Comparison of ENCODE assay signal across 8 mouse cellular contexts in the genomic region with DNA sequence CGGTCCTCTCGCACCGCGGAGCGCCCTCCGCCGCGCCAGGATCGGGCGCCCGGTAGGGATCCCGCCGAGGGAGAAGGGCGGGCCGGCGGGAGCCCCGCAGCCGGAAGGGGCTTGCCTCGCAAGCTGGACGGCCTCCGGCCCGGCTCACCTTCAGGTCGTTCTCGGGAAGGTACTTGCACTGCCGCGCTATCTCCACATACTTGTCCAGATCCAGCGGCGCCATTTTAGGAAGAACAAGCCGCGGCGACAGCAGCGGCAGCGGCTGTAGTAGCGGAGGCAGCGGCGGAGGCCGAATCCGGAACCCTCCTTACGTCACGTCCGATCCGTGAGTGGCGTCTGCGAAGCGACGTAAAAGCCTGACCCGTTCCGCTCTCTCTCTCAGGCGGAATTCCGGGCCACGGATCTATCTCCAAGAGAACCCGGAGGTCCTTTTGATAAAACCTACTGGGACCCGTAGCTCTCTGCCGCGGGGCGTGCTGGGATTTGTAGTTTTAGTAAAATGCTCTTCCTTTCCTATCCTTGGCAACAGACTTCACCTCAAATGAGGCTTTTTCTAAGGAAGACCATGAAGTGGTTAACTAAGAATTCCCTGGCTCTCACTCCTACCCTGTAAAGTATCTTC. TPM values are rescaled to one million over a fixed set of nuclear protein-coding genes. Genes with fewer than 3 reads are reported as not detected.
DNase-seq lines count a peak whose midpoint lies in the region; ATAC-seq and TF ChIP-seq lines count a peak whose summit lies in the region.

A gene (minus strand): TSS at position 433 of the 622 bp plus-strand sequence.

- H3K9ac ChIP-seq in forebrain, embryonic 12.5 days, result peak within 1 kb of the TSS; percentile 85
- peak within 1 kb of the TSS; percentile 95 for H3K9ac ChIP-seq in heart, postnatal 0 days (replicated peaks; ENCODE audit: low read depth, low read length)
- peak within 1 kb of the TSS; percentile 93 for H3K9ac ChIP-seq in liver, embryonic 16.5 days (ENCODE audit: low read depth, low read length)
- peak within 1 kb of the TSS; percentile 89 for H3K9ac ChIP-seq in neural tube, embryonic 13.5 days

- TF ChIP-seq POLR2A in testis, adult 2 months (IDR thresholded peaks at IDR 0.05; ENCODE audit: control insufficient read depth, low read depth, low read length), result peak; percentile 85

- no peak for TF ChIP-seq CTCF in E14TG2a.4 (conservative IDR thresholded peaks at IDR 0.05; ENCODE audit: low read length)
- no peak for TF ChIP-seq CTCF in heart, postnatal 0 days (IDR thresholded peaks at IDR 0.05; ENCODE audit: low read depth)
- TF ChIP-seq CTCF in testis, adult 2 months (IDR thresholded peaks at IDR 0.05; ENCODE audit: control insufficient read depth, insufficient read depth, insufficient replicate concordance, low read depth, low read length), result no peak

- ATAC-seq in forebrain, embryonic 12.5 days (ENCODE audit: low FRiP score), result peak; percentile 98
- ATAC-seq in heart, postnatal 0 days (ENCODE audit: insufficient read depth, low read depth), result peak; percentile 98
- peak; percentile 96 for ATAC-seq in liver, embryonic 16.5 days (ENCODE audit: low read depth)
- peak; percentile 98 for ATAC-seq in neural tube, embryonic 13.5 days (ENCODE audit: low read depth)

- H3K27me3 ChIP-seq in E14TG2a.4 (ENCODE audit: insufficient read depth, low read length), result no peaks in the 10 kb centered on the region
- no peaks in the 10 kb centered on the region for H3K27me3 ChIP-seq in forebrain, embryonic 12.5 days
- no peaks in the 10 kb centered on the region; the same call in 1 of the 2 replicates for H3K27me3 ChIP-seq in heart, postnatal 0 days (ENCODE audit: control insufficient read depth, insufficient read depth, low read length)
- H3K27me3 ChIP-seq in liver, embryonic 16.5 days (ENCODE audit: control insufficient read depth, insufficient read depth, low read depth, low read length), result no peaks in the 10 kb centered on the region
- no peaks in the 10 kb centered on the region for H3K27me3 ChIP-seq in neural tube, embryonic 13.5 days
- no peaks in the 10 kb centered on the region for H3K27me3 ChIP-seq in testis, adult 2 months (ENCODE audit: control insufficient read depth, insufficient read depth, low read length)

- under 1% methylated on average over 55 of the region's 56 CpGs for WGBS in forebrain, embryonic 12.5 days
- WGBS in heart, postnatal 0 days, result under 1% methylated on average over 54 of the region's 56 CpGs
- WGBS in liver, embryonic 16.5 days (ENCODE audit: insufficient replicate concordance), result under 1% methylated on average over 55 of the region's 56 CpGs
- WGBS in neural tube, embryonic 13.5 days, result under 1% methylated on average over 44 of the region's 56 CpGs

- peak; percentile 89 for TF ChIP-seq EP300 in heart, postnatal 0 days (IDR thresholded peaks at IDR 0.05; ENCODE audit: low read depth)

- peak within 1 kb of the TSS; percentile 96 for H3K4me3 ChIP-seq in E14TG2a.4 (replicated peaks; ENCODE audit: low read length)
- peak within 1 kb of the TSS; percentile 79 for H3K4me3 ChIP-seq in forebrain, embryonic 12.5 days (replicated peaks)
- peak within 1 kb of the TSS; percentile 94 for H3K4me3 ChIP-seq in heart, postnatal 0 days (ENCODE audit: low read depth, low read length)
- H3K4me3 ChIP-seq in liver, embryonic 16.5 days (ENCODE audit: low read depth, low read length), result peak within 1 kb of the TSS; percentile 89
- H3K4me3 ChIP-seq in neural tube, embryonic 13.5 days, result peak within 1 kb of the TSS; percentile 65
- peak within 1 kb of the TSS; percentile 94 for H3K4me3 ChIP-seq in testis, adult 2 months (ENCODE audit: control insufficient read depth, low read depth, low read length)

- peaks cover 48% of the 10 kb centered on the region for H3K4me1 ChIP-seq in E14TG2a.4 (replicated peaks; ENCODE audit: low read depth, low read length)
- H3K4me1 ChIP-seq in forebrain, embryonic 12.5 days, result peaks cover 18% of the 10 kb centered on the region
- peaks cover 26% of the 10 kb centered on the region for H3K4me1 ChIP-seq in heart, postnatal 0 days (ENCODE audit: control insufficient read depth, insufficient read depth)
- H3K4me1 ChIP-seq in liver, embryonic 16.5 days (ENCODE audit: control insufficient read depth, low read depth, low read length), result peaks cover 19% of the 10 kb centered on the region
- peaks cover 25% of the 10 kb centered on the region for H3K4me1 ChIP-seq in neural tube, embryonic 13.5 days (replicated peaks)
- no peaks in the 10 kb centered on the region; the same call in none of the 2 replicates for H3K4me1 ChIP-seq in testis, adult 2 months (ENCODE audit: control insufficient read depth, insufficient read depth, low read length)

- H3K4me2 ChIP-seq in forebrain, embryonic 12.5 days, result peak within 1 kb of the TSS; percentile 75
- peak within 1 kb of the TSS; percentile 68 for H3K4me2 ChIP-seq in heart, postnatal 0 days (ENCODE audit: low read depth, low read length)
- H3K4me2 ChIP-seq in liver, embryonic 16.5 days (ENCODE audit: low read depth, low read length), result peak within 1 kb of the TSS; percentile 75
- peak within 1 kb of the TSS; percentile 76 for H3K4me2 ChIP-seq in neural tube, embryonic 13.5 days

- peak; percentile 93 for DNase-seq in c-Kit-positive CD71-positive TER-119-positive erythroid progenitor cells, embryonic 14.5 days (ENCODE audit: low spot score)
- peak; percentile 99 for DNase-seq in heart, postnatal 0 days (ENCODE audit: low spot score)
- peak; percentile 92 to 96 for DNase-seq in kidney, postnatal 4 days

- no peaks in the 10 kb centered on the region for H3K36me3 ChIP-seq in E14TG2a.4 (ENCODE audit: insufficient read depth, low read length)
- no peaks in the 10 kb centered on the region for H3K36me3 ChIP-seq in forebrain, embryonic 12.5 days (replicated peaks)
- H3K36me3 ChIP-seq in heart, postnatal 0 days (replicated peaks; ENCODE audit: control insufficient read depth, insufficient read depth, low read length), result no peaks in the 10 kb centered on the region
- no peaks in the 10 kb centered on the region for H3K36me3 ChIP-seq in liver, embryonic 16.5 days (ENCODE audit: control insufficient read depth, insufficient read depth)
- H3K36me3 ChIP-seq in neural tube, embryonic 13.5 days, result no peaks in the 10 kb centered on the region
- no peaks in the 10 kb centered on the region for H3K36me3 ChIP-seq in testis, adult 2 months (ENCODE audit: control insufficient read depth, insufficient read depth, low read length)

- peak within 1 kb of the TSS; percentile 93 for H3K27ac ChIP-seq in forebrain, embryonic 12.5 days
- peak within 1 kb of the TSS; percentile 99 for H3K27ac ChIP-seq in heart, postnatal 0 days (ENCODE audit: low read depth)
- peak within 1 kb of the TSS; percentile 97 for H3K27ac ChIP-seq in liver, embryonic 16.5 days (ENCODE audit: low read length)
- peak within 1 kb of the TSS; percentile 92 for H3K27ac ChIP-seq in neural tube, embryonic 13.5 days (replicated peaks)
- H3K27ac ChIP-seq in testis, adult 2 months (ENCODE audit: control insufficient read depth, insufficient read depth, low read depth, low read length), result peak within 1 kb of the TSS; percentile 89

- H3K9me3 ChIP-seq in E14TG2a.4 (ENCODE audit: low read length), result no peaks in the 10 kb centered on the region
- H3K9me3 ChIP-seq in forebrain, embryonic 12.5 days, result no peaks in the 10 kb centered on the region
- H3K9me3 ChIP-seq in heart, postnatal 0 days (replicated peaks; ENCODE audit: control insufficient read depth, low read length), result no peaks in the 10 kb centered on the region
- no peaks in the 10 kb centered on the region for H3K9me3 ChIP-seq in liver, embryonic 16.5 days (replicated peaks; ENCODE audit: control insufficient read depth, low read length)
- H3K9me3 ChIP-seq in neural tube, embryonic 13.5 days, result no peaks in the 10 kb centered on the region

RNA-seq across cellular contexts. Expression of the gene that starts here (rescaled TPM):
- 81.5 and 85.5 TPM in 2 replicates for polyA plus RNA-seq in forebrain, embryonic 12.5 days (2016; fragmentation: Nextera tagmentation; extraction: Ambion mirVana)
- 35.0 and 54.1 TPM in 2 replicates for total RNA-seq in heart, postnatal 0 days (2014; rRNA removed; ENCODE audit: low replicate concordance)
- polyA plus RNA-seq in heart, postnatal 0 days (2015; fragmentation: Nextera tagmentation; extraction: Ambion mirVana), result 50.0 and 52.1 TPM in 2 replicates
- polyA plus RNA-seq in liver, embryonic 16.5 days (2015; fragmentation: Nextera tagmentation; extraction: Ambion mirVana), result 32.9 and 40.5 TPM in 2 replicates
- 74.1 and 74.7 TPM in 2 replicates for polyA plus RNA-seq in neural tube, embryonic 13.5 days (2015; fragmentation: Nextera tagmentation; extraction: Ambion mirVana)
- 28.4 and 37.4 TPM in 2 replicates for polyA plus RNA-seq in testis, adult 2 months (2012; rRNA removed)

Comparison
In these comparisons a context has a peak if more than half of its experiments do, and no peak if none do; other contexts are left out.
1. Peak in every context shown above with its lines: DNase-seq, ATAC-seq, H3K4me3 ChIP-seq and H3K27ac ChIP-seq.